Mouse (Mus musculus) heart, adult 11 months (tissue): ENCODE measurements around the gene Sept8.

ENCODE experiments used
- DNase-seq: peaks from one replicate; pipeline ENCODE4 v3.0.0; 2022

Gene Sept8

GRCm38 (mm10) chr11:53519207-53520121 is at the start of gene Sept8:
TSS of gene Sept8 (plus strand) at chr11:53519257.
- DNase-seq: peak; percentile 98

GRCm38 (mm10) chr11:53469294-53469967 is 49.6 kb upstream of the Sept8 start:
- DNase-seq: no peak

GRCm38 (mm10) chr11:53469968-53470695 is 48.9 kb upstream of the Sept8 start, which contains the start of gene Gm9837:
TSS of gene Gm9837 (minus strand) at chr11:53470479.
- peak; percentile 98 for DNase-seq

- DNase-seq: no peak
Observed at GRCm38 (mm10) chr11:53472709-53473108, 46.3 kb upstream of the Sept8 start.

GRCm38 (mm10) chr11:53475620-53476019 is 43.4 kb upstream of the Sept8 start:
- DNase-seq: no peak

- DNase-seq: no peak
Observed at GRCm38 (mm10) chr11:53477833-53478232, 41.2 kb upstream of the Sept8 start.

- no peak for DNase-seq
Observed at GRCm38 (mm10) chr11:53478383-53479170, 40.5 kb upstream of the Sept8 start.

GRCm38 (mm10) chr11:53479171-53479782 is 39.8 kb upstream of the Sept8 start:
- no peak for DNase-seq

GRCm38 (mm10) chr11:53479783-53480301 is 39.2 kb upstream of the Sept8 start, which contains the start of the genes Gm9945 and Sowaha:
TSS of gene Gm9945 (plus strand) at chr11:53480166.
TSS of gene Sowaha (minus strand) at chr11:53480274.
- no peak for DNase-seq

GRCm38 (mm10) chr11:53481088-53481730 is 37.8 kb upstream of the Sept8 start:
- no peak for DNase-seq

- DNase-seq: no peak
Observed at GRCm38 (mm10) chr11:53483159-53483891, 35.7 kb upstream of the Sept8 start.

- no peak for DNase-seq
Observed at GRCm38 (mm10) chr11:53485719-53486118, 33.3 kb upstream of the Sept8 start.

- no peak for DNase-seq
Observed at GRCm38 (mm10) chr11:53486351-53486750, 32.7 kb upstream of the Sept8 start.

- DNase-seq: no peak
Observed at GRCm38 (mm10) chr11:53486822-53487594, 32.0 kb upstream of the Sept8 start.

GRCm38 (mm10) chr11:53489007-53489406 is 30.1 kb upstream of the Sept8 start:
- DNase-seq: no peak

- DNase-seq: no peak
Observed at GRCm38 (mm10) chr11:53489421-53489820, 29.6 kb upstream of the Sept8 start.

GRCm38 (mm10) chr11:53491954-53492401 is 27.1 kb upstream of the Sept8 start:
- peak; percentile 98 for DNase-seq

- no peak for DNase-seq
Observed at GRCm38 (mm10) chr11:53493243-53493955, 25.7 kb upstream of the Sept8 start.

GRCm38 (mm10) chr11:53495417-53495816 is 23.6 kb upstream of the Sept8 start:
- peak; percentile 94 for DNase-seq
